Comparison of ENCODE assay signal across 19 mouse cellular contexts in genomic region chr2:173724382-173724781, GRCm38 (mm10). TPM values are rescaled to one million over a fixed set of nuclear protein-coding genes. Genes with fewer than 3 reads are reported as not detected.
A peak's percentile ranks its signal among the peaks of the same experiment; 100 is the strongest.
DNase-seq lines count a peak whose midpoint lies in the region; ATAC-seq and TF ChIP-seq lines count a peak whose summit lies in the region.
"Had no signal": no experiment of that assay in that cellular context is flagged by ENCODE, and none has a peak within 500 bp of the region (broad histone marks: within the 10 kb centered on the region; RNA-seq: fewer than 3 reads in every experiment).

No protein-coding gene starts in this region.

- 51% methylated on average over 14 of the region's 14 CpGs for WGBS in forebrain, embryonic 11.5 days
- WGBS in forebrain, postnatal 0 days, result 54% methylated on average over 14 of the region's 14 CpGs
- WGBS in lung, embryonic 15.5 days, result 30% methylated on average over 14 of the region's 14 CpGs
- 21% methylated on average over 14 of the region's 14 CpGs for WGBS in embryonic facial prominence, embryonic 15.5 days
- 27% methylated on average over 14 of the region's 14 CpGs for WGBS in neural tube, embryonic 11.5 days

- H3K27ac ChIP-seq in forebrain, embryonic 11.5 days (ENCODE audit: low read depth, low read length), result no peak overlapping the region
- no peak overlapping the region for H3K27ac ChIP-seq in forebrain, postnatal 0 days (ENCODE audit: low read depth, low read length)
- no peak overlapping the region for H3K27ac ChIP-seq in lung, embryonic 15.5 days
- no peak overlapping the region for H3K27ac ChIP-seq in embryonic facial prominence, embryonic 15.5 days (replicated peaks)
- peak overlapping the region; percentile 45; the same call in 1 of the 2 replicates for H3K27ac ChIP-seq in neural tube, embryonic 11.5 days (ENCODE audit: low read depth, low read length)
- H3K27ac ChIP-seq: forebrain, embryonic 10.5 days; left cerebral cortex, adult 2 months; liver, embryonic 13.5 days; macrophage; stomach, postnatal 0 days had no signal

- H3K27me3 ChIP-seq in forebrain, embryonic 11.5 days (ENCODE audit: control insufficient read depth, insufficient read depth, low read length), result no peaks in the 10 kb centered on the region
- H3K27me3 ChIP-seq in forebrain, postnatal 0 days (ENCODE audit: insufficient read depth, low read length), result no peaks in the 10 kb centered on the region
- no peaks in the 10 kb centered on the region for H3K27me3 ChIP-seq in lung, embryonic 15.5 days
- no peaks in the 10 kb centered on the region for H3K27me3 ChIP-seq in embryonic facial prominence, embryonic 15.5 days
- H3K27me3 ChIP-seq in neural tube, embryonic 11.5 days (ENCODE audit: control insufficient read depth, insufficient read depth, low read length), result no peaks in the 10 kb centered on the region
- H3K27me3 ChIP-seq: liver, embryonic 13.5 days had no signal

- no peak for DNase-seq in forebrain, embryonic 11.5 days (ENCODE audit: low spot score)
- no peak for DNase-seq in forebrain, postnatal 0 days
- no peak for DNase-seq in lung, postnatal 14 days
- DNase-seq in neural tube, embryonic 11.5 days (ENCODE audit: low spot score), result peak; percentile 70
- no peak for DNase-seq in c-Kit-positive CD71-positive TER-119-positive erythroid progenitor cells, embryonic 14.5 days (ENCODE audit: low spot score)
- no peak for DNase-seq in left cerebral cortex, postnatal 25 days (ENCODE audit: low spot score in 2 of 2)
- DNase-seq: cerebellum, adult 11-12 months; liver, embryonic 13.5 days; spleen, adult 18-20 months had no signal

- no peak overlapping the region for H3K4me3 ChIP-seq in forebrain, embryonic 11.5 days (ENCODE audit: low read depth, low read length)
- H3K4me3 ChIP-seq in forebrain, postnatal 0 days (ENCODE audit: low read depth, low read length), result no peak overlapping the region
- no peak overlapping the region for H3K4me3 ChIP-seq in lung, embryonic 15.5 days
- H3K4me3 ChIP-seq in embryonic facial prominence, embryonic 15.5 days (replicated peaks), result no peak overlapping the region
- H3K4me3 ChIP-seq in neural tube, embryonic 11.5 days (ENCODE audit: low read depth, low read length), result no peak overlapping the region
- H3K4me3 ChIP-seq: forebrain, embryonic 10.5 days; left cerebral cortex, adult 2 months; liver, embryonic 13.5 days had no signal

- H3K9ac ChIP-seq in forebrain, embryonic 11.5 days (ENCODE audit: low read length), result no peak overlapping the region
- H3K9ac ChIP-seq in forebrain, postnatal 0 days, result no peak overlapping the region
- no peak overlapping the region for H3K9ac ChIP-seq in lung, embryonic 15.5 days
- no peak overlapping the region for H3K9ac ChIP-seq in embryonic facial prominence, embryonic 15.5 days
- H3K9ac ChIP-seq in neural tube, embryonic 11.5 days (ENCODE audit: low read length), result no peak overlapping the region
- H3K9ac ChIP-seq: liver, embryonic 13.5 days had no signal

- no peak overlapping the region for H3K4me2 ChIP-seq in forebrain, embryonic 11.5 days (ENCODE audit: low read depth, low read length, severe bottlenecking)
- H3K4me2 ChIP-seq in forebrain, postnatal 0 days (ENCODE audit: low read depth), result no peak overlapping the region
- H3K4me2 ChIP-seq in lung, embryonic 15.5 days, result peak overlapping the region; percentile 17; the same call in 1 of the 2 replicates
- peak overlapping the region; percentile 31; the same call in 1 of the 2 replicates for H3K4me2 ChIP-seq in embryonic facial prominence, embryonic 15.5 days (replicated peaks)
- no peak overlapping the region for H3K4me2 ChIP-seq in neural tube, embryonic 11.5 days (ENCODE audit: low read depth)
- H3K4me2 ChIP-seq: liver, embryonic 13.5 days had no signal

- H3K36me3 ChIP-seq in forebrain, embryonic 11.5 days (ENCODE audit: control insufficient read depth, insufficient read depth, low read length), result no peaks in the 10 kb centered on the region
- no peaks in the 10 kb centered on the region for H3K36me3 ChIP-seq in forebrain, postnatal 0 days (ENCODE audit: insufficient read depth)
- H3K36me3 ChIP-seq in lung, embryonic 15.5 days, result no peaks in the 10 kb centered on the region
- no peaks in the 10 kb centered on the region for H3K36me3 ChIP-seq in embryonic facial prominence, embryonic 15.5 days
- no peaks in the 10 kb centered on the region for H3K36me3 ChIP-seq in neural tube, embryonic 11.5 days (ENCODE audit: control insufficient read depth, insufficient read depth, low read length)
- H3K36me3 ChIP-seq: forebrain, embryonic 10.5 days; liver, embryonic 13.5 days had no signal

- no peak for TF ChIP-seq CTCF in forebrain, postnatal 0 days (IDR thresholded peaks at IDR 0.05; ENCODE audit: low read depth)

- no peaks in the 10 kb centered on the region; the same call in 1 of the 2 replicates for H3K4me1 ChIP-seq in forebrain, embryonic 11.5 days (replicated peaks; ENCODE audit: control insufficient read depth, insufficient read depth, low read length)
- H3K4me1 ChIP-seq in forebrain, postnatal 0 days (ENCODE audit: insufficient read depth), result no peaks in the 10 kb centered on the region
- peaks cover 8% of the 10 kb centered on the region; the same call in 1 of the 2 replicates for H3K4me1 ChIP-seq in lung, embryonic 15.5 days
- H3K4me1 ChIP-seq in embryonic facial prominence, embryonic 15.5 days, result peaks cover 5% of the 10 kb centered on the region; the same call in 1 of the 2 replicates
- 0 out of 2 replicates have a peak, but pooled peaks cover 4% of the 10 kb centered on the region for H3K4me1 ChIP-seq in neural tube, embryonic 11.5 days (ENCODE audit: control insufficient read depth, insufficient read depth, low read length)

- ATAC-seq in forebrain, embryonic 11.5 days (replicated peaks; ENCODE audit: low FRiP score), result peak; percentile 20; the same call in 1 of the 2 replicates
- ATAC-seq in forebrain, postnatal 0 days, result no peak
- ATAC-seq in lung, embryonic 15.5 days (ENCODE audit: borderline replicate concordance, extremely low read depth, low FRiP score, low TSS enrichment), result no peak
- ATAC-seq in embryonic facial prominence, embryonic 15.5 days (ENCODE audit: insufficient number of reproducible peaks, low FRiP score, low TSS enrichment, low read depth), result no peak
- ATAC-seq in neural tube, embryonic 11.5 days (ENCODE audit: insufficient read depth, low FRiP score, low TSS enrichment), result peak; percentile 68

- no peaks in the 10 kb centered on the region for H3K9me3 ChIP-seq in forebrain, embryonic 11.5 days (ENCODE audit: control insufficient read depth, low read length)
- H3K9me3 ChIP-seq in forebrain, postnatal 0 days (ENCODE audit: low read length), result no peaks in the 10 kb centered on the region
- no peaks in the 10 kb centered on the region for H3K9me3 ChIP-seq in lung, embryonic 15.5 days
- H3K9me3 ChIP-seq in embryonic facial prominence, embryonic 15.5 days (replicated peaks), result no peaks in the 10 kb centered on the region
- H3K9me3 ChIP-seq in neural tube, embryonic 11.5 days (ENCODE audit: control insufficient read depth, low read length), result no peaks in the 10 kb centered on the region
- H3K9me3 ChIP-seq: forebrain, embryonic 10.5 days; liver, embryonic 13.5 days had no signal

- intact Hi-C loops in left cerebral cortex, postnatal 25 days (cut with DNase I), result no loop called here

RNA-seq across cellular contexts. Expression of gene 1700010B08Rik, which starts 5.2 kb away (rescaled TPM):
- not detected in 2 replicates for polyA plus RNA-seq in forebrain, embryonic 11.5 days (2014; fragmentation: Nextera tagmentation; extraction: Ambion mirVana)
- not detected in 2 replicates for total RNA-seq in forebrain, postnatal 0 days (2014; rRNA removed)
- polyA plus RNA-seq in forebrain, postnatal 0 days (2015; fragmentation: Nextera tagmentation; extraction: Ambion mirVana), result not detected in 2 replicates
- not detected in 2 replicates for polyA plus RNA-seq in lung, embryonic 15.5 days (2015; fragmentation: Nextera tagmentation; extraction: Ambion mirVana)
- polyA plus RNA-seq in embryonic facial prominence, embryonic 15.5 days (2015; fragmentation: Nextera tagmentation; extraction: Ambion mirVana), result not detected in 2 replicates
- not detected in 2 replicates for polyA plus RNA-seq in neural tube, embryonic 11.5 days (2014; fragmentation: Nextera tagmentation; extraction: Ambion mirVana)
- total RNA-seq in left cerebral cortex, postnatal 25 days (2021), result not detected
- total RNA-seq: common myeloid progenitor, adult 5-6 weeks; left cerebral cortex, adult 2 months had no signal
- polyA plus RNA-seq: forebrain, embryonic 10.5 days; heart, postnatal 0 days; intestine, embryonic 14.5 days; large intestine, adult 2 months; liver, embryonic 13.5 days; macrophage; stomach, postnatal 0 days had no signal

RNA-seq across cellular contexts. Expression of gene Vapb, which starts 12.9 kb away (rescaled TPM):
- 10.5 and 11.5 TPM in 2 replicates for polyA plus RNA-seq in forebrain, embryonic 11.5 days (2014; fragmentation: Nextera tagmentation; extraction: Ambion mirVana)
- 40.2 and 41.8 TPM in 2 replicates for total RNA-seq in forebrain, postnatal 0 days (2014; rRNA removed)
- 12.4 and 13.6 TPM in 2 replicates for polyA plus RNA-seq in forebrain, postnatal 0 days (2015; fragmentation: Nextera tagmentation; extraction: Ambion mirVana)
- 9.1 and 12.8 TPM in 2 replicates for polyA plus RNA-seq in lung, embryonic 15.5 days (2015; fragmentation: Nextera tagmentation; extraction: Ambion mirVana)
- 15.5 and 16.5 TPM in 2 replicates for polyA plus RNA-seq in embryonic facial prominence, embryonic 15.5 days (2015; fragmentation: Nextera tagmentation; extraction: Ambion mirVana)
- polyA plus RNA-seq in neural tube, embryonic 11.5 days (2014; fragmentation: Nextera tagmentation; extraction: Ambion mirVana), result 15.2 and 17.2 TPM in 2 replicates
- total RNA-seq in left cerebral cortex, postnatal 25 days (2021), result 100 to 1,000 TPM; 125 to 133 TPM

Comparison
In these comparisons a context has a peak if more than half of its experiments do, and no peak if none do; other contexts are left out.
1. ATAC-seq: peak in forebrain, embryonic 11.5 days (single experiment) and neural tube, embryonic 11.5 days (single experiment); none in forebrain, postnatal 0 days (single experiment), lung, embryonic 15.5 days (single experiment) and embryonic facial prominence, embryonic 15.5 days (single experiment).
2. H3K4me2 ChIP-seq: peak in lung, embryonic 15.5 days (single experiment) and embryonic facial prominence, embryonic 15.5 days (single experiment); none in forebrain, embryonic 11.5 days (single experiment), forebrain, postnatal 0 days (single experiment) and neural tube, embryonic 11.5 days (single experiment).